Mouse (Mus musculus) embryo, embryonic 11.5 days (tissue): ENCODE measurements around the gene Gga1.

ENCODE experiments used
- DNase-seq: peaks from one replicate; pipeline ENCODE4 v3.0.0-alpha.2; 2012; ENCODE audit warnings: low read depth, low spot score

Gene Gga1

GRCm38 (mm10) chr15:78913632-78914090 lies 36.7 kb downstream of the Gga1 start, which contains the start of gene Pdxp:
TSS of gene Pdxp (plus strand) at chr15:78913919.
- DNase-seq: peak; percentile 98

GRCm38 (mm10) chr15:78914091-78914822 lies 37.3 kb downstream of the Gga1 start:
- no peak for DNase-seq

DNA sequence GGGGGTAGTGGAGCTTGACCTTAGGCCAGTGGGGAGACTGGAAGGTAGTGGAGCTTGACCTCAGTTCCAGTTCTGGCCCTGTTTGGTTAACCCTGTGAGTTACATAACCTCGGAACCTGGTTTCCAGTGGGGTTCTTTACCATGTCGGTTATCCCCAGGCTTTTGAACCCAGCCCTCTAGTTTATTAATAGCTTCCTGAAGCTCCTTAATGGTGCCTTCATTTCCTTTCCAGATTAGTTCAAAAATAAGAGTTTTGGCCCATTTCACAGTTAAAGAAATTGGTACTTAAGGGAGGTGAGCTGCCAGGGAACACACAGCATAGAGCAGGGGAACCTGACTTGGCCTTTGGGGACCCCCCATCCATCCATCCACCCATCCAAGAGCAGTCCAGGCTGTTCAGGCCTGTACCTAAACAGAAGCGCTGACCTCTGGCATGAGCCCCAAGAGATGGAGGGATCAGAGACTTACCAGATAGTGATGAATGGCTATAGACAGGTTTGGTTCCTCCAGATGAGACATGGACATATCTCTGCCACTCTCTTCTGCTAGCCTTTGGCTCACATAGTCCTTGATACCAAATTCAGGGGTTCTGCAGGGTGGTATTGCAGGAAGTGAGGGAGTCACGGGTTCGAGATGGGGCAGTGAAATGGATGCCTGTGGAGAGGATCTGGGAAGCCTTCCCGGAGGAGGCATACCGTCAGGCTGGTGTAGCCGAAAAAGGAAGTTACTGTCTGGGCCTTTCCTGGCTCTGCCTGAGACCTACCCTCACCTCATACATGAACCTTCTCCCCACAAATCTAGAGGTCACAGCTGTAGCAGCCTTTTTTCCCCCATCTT lies 38.1 kb downstream of the Gga1 start:
- DNase-seq: no peak

DNA sequence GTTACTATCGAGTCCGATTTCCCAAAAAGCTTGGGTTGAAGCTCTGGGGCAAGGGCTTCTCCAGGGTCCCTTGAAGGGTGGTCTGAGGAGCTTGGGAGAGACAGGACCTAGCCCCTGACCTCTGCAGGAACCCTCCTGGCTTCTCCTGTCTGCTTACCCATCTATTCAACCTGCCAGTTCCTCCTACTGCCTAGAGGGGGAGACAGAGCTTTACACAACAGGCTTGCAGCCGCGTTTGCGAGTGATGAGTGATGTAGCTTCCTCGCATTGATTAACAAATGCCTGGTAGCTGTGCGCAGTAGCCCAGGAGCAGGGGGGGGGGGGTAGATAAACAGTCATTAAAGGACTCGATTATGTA lies 38.6 kb downstream of the Gga1 start:
- no peak for DNase-seq

DNA sequence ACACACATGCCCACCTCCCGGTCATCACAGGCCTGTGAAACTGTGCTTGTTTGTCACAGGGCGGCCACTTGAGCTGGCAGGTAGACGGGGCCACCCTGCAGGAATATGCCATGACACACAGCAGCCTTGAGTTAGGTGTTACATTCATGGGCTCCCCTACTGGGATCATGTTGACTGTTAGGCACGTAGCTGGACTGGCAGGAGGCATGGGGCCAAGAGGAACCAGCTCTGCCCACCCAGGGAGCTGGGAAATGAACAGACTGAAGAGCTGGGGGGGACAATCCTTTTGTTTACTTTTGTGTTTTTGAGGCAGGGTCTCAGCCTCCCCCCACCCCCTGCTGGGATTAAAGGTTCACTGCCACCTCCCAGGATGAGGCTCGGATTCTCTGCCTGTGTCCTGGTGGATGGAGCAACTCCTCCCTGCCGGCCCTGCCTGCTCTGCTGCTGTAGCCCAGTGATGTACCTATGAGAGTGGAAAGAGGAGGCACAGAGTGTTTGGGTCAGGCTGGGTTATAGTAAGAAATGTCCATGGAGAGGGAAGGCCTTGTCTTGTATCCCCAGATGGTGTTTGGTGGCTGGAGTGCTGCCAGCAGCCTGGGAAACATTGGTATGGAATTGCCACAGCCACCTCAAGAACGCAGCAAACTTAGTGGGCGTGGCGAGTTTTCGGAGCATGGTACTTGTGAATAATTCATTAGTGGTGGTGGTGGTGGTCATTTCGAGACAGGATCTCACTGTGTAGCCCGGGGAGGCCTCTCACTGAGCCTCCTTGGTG lies 39.2 kb downstream of the Gga1 start:
- DNase-seq: no peak

DNA sequence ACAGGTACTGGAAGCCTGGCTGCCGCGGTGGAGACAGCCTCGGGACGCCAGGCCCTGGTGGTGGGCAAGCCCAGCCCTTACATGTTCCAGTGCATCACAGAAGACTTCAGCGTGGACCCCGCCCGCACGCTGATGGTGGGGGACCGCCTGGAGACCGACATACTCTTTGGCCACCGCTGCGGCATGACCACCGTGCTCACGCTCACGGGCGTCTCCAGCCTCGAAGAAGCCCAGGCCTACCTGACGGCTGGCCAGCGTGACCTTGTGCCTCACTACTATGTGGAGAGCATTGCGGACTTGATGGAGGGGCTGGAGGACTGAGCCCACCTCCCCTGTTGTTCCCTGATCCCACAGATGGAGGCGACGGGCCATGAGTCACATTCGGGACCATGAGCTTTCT lies 41.1 kb downstream of the Gga1 start:
- no peak for DNase-seq

DNA sequence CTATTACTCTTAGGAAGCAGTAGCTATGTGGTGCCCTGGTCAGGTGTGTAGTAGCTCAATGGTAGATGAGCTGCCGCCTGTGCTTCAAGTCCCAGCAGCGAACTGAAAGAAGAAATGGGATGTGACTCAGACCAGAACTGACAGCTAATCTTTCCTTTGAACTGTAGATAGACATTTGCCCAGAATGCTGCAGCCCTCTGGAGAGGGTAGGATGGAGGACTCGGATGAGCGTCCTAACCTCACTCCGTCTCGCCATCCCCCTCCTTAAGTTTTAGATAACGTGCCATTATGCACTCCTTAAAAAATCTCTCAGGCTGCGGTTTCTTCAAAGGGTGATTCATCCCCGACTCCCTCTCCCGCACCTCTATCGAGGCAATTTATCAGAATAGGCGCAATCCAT lies 42.9 kb downstream of the Gga1 start:
- DNase-seq: no peak

DNA sequence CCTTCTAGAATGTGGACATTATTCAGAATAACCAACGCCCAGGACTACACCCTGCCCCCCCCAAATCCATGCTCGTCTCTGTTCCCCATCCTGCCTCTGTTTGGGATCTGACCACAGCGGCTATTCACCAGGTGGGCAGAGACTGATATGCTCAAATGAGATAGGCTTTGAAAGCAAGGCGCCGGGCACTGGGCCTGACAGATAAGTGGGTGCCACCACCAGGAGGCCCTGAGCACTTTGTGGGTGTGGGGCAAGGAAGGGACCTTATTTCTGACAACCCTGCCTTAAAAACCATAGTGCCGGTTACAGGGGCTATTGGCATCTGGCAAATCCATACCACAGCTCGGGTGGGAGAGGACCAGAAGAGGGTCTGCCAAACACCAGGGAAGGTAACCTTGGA lies 45.7 kb downstream of the Gga1 start:
- DNase-seq: no peak

- DNase-seq: no peak
Observed at GRCm38 (mm10) chr15:78923585-78923984, 46.6 kb downstream of the Gga1 start.

DNA sequence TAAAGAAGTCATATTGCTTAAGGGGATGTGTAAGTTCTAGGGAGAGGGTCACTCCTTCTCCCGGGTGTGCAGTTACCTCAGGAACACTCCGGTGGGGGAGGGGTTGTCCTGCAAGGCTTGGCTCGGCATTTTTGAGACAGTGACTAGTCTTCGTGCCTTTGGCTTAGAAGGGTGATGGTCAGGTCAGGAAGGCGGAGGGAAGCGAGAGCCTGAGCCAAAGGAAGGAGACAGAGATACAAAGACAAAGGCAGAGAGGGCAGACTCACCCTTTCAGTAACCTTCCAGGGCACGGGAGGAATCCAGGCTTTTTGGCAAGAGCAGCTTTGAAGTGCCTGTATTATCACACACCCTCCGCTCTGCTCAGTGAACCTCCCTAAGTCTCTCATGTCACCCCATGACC lies 48.1 kb downstream of the Gga1 start:
- no peak for DNase-seq

DNA sequence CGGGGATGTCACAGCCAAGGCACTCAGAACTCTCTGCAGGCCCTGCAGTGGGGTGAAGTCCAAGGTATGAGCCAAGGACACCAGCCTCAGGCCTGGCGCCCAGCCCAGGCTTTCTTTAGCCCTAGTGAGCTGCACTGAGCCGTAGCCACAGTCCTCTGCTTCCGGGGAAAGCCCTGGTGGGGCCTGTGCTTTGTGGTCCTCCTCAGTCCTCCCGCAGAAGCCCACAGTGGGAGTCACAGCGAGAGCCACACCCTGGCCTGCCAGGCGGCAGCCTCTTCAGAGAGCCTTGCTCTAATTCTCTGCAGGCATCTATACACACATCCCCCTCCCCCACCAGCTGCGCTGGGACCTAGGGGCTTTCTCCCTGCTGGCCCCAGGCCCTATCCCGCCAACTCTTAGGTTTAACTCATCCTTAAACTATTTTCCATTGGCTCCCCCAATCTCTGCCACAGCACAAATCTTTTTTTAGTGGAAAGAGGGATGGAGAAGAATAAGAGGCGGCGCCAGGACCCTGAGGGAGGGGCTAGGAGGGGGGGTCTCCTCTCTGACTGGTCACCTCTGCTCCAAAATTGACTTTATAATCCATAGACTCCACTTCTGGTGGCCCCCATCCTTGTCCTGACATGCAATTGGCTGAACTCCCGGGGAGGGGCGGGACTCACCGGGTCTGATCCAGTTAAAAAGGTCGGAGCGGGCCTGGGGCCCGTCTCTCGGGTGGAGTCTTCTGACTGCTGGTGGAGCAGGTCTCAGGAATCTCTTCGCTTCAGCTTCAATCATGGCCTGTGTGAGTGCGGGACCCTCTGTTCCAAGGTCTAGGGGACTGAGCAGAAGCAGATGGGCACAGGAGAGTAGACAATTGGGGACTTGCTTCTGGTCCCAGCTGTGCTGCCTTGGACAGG lies 49.3 kb downstream of the Gga1 start, which contains the start of gene Lgals1:
TSS of gene Lgals1 (plus strand) at position 705 of the 899 bp plus-strand sequence.
- DNase-seq: peak; percentile 78

GRCm38 (mm10) chr15:78927021-78927787 lies 50.2 kb downstream of the Gga1 start:
- DNase-seq: no peak

- DNase-seq: no peak
Observed at GRCm38 (mm10) chr15:78927788-78928457, 50.9 kb downstream of the Gga1 start.

- no peak for DNase-seq
Observed at GRCm38 (mm10) chr15:78928539-78928938, 51.5 kb downstream of the Gga1 start.

GRCm38 (mm10) chr15:78930192-78930706 lies 53.3 kb downstream of the Gga1 start:
- DNase-seq: no peak

GRCm38 (mm10) chr15:78930801-78931426 lies 53.9 kb downstream of the Gga1 start:
- no peak for DNase-seq

DNA sequence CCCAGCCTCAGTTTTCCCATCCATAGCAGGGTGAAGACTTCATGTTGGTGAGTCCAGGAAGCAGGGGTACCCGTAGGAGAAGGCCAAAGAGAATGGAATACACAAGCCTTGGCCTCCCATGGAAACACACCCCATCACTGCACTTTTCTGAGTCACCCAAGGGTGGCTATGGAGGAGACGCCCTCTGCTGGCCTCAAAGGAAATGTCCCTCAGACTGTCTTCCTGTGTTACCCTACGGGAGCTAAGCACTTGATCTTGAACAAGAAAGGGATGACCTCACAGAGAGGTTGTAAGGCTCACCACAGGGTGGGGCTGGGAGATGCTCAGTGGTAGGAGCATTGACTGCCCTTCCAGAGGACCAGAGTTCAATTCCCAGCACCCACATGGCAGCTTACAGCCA lies 54.6 kb downstream of the Gga1 start:
- no peak for DNase-seq

DNA sequence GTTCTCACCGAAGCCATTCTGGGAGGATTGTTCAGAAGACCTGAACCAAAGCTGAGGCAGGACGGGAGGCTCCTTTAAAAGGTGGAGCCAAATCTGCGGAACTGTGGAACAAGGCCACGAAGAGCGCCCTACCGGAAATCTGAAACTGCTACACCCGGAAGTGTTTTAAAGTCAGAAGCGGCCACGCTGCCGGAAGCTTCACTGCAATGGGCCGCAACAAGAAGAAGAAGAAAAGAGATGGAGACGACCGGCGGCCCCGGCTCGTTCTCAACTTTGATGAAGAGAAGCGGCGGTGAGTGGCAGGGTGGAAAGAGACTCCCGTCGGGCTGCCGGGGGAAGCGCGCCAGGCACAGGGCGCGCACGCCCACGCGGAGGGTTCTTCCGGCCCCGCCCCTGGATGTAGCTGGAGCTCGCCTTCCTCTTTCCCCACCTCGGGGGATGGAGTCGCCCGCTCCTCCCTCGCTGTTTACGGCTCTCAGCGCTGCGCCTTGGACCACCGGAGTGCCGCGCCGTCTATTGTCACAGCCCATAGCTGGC lies 57.9 kb downstream of the Gga1 start, which contains the start of gene Nol12:
TSS of gene Nol12 (plus strand) at position 150 of the 537 bp plus-strand sequence.
- DNase-seq: peak; percentile 83

GRCm38 (mm10) chr15:78936403-78936802 lies 59.4 kb downstream of the Gga1 start:
- no peak for DNase-seq
